In the genomic region with DNA sequence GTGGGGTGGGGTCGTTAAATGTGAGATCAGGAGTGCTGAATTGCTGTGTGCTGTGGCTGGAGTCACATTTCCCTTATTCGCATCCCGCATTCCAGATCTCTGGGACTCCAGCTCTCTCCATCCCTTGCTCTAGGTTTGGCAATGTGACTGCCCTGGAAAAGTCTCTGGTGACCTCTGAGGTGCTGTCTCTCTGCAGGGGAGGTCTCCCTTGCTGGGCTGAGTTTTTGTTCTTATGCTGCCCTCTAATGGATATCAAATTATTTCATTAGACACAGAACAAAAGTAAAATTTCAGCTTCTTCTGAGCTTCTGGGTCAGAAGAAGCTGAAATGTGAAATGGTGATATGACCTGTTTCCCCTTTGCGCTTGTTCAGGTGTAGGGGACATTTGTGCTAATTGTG, we compare ENCODE assay signal across 8 mouse cellular contexts.
A peak's percentile ranks its signal among the peaks of the same experiment; 100 is the strongest.
DNase-seq lines count a peak whose midpoint lies in the region; ATAC-seq and TF ChIP-seq lines count a peak whose summit lies in the region.

No protein-coding gene starts in this region.

- no peak for DNase-seq in left cerebral cortex, adult 2 months (ENCODE audit: extremely low spot score in 1 of 2, low spot score in 2 of 2)
- no peak for DNase-seq in left cerebral cortex, postnatal 10 days (ENCODE audit: extremely low spot score in 1 of 2, low spot score in 2 of 2)
- DNase-seq in cerebellum, adult 8-10 months = peak; percentile 17
- DNase-seq in hindbrain, embryonic 11.5 days (ENCODE audit: low spot score) = peak; percentile 25
- no peak for DNase-seq in ovary, postnatal 10 days (ENCODE audit: low spot score)
- DNase-seq in spleen, postnatal 10 days (ENCODE audit: low spot score in 2 of 2) = no peak

- no peaks in the 10 kb centered on the region; the same call in 1 of the 2 replicates for H3K4me1 ChIP-seq in hindbrain, embryonic 11.5 days (replicated peaks; ENCODE audit: control insufficient read depth, insufficient read depth, low read length)
- H3K4me1 ChIP-seq in olfactory bulb, adult 2 months (ENCODE audit: control insufficient read depth, insufficient read depth, low read length) = peaks cover 4% of the 10 kb centered on the region; the same call in 1 of the 2 replicates
- H3K4me1 ChIP-seq in intestine, embryonic 16.5 days (ENCODE audit: control insufficient read depth, insufficient read depth, low read length) = no peaks in the 10 kb centered on the region

- TF ChIP-seq POLR2A in olfactory bulb, adult 2 months (IDR thresholded peaks at IDR 0.05; ENCODE audit: insufficient read depth, low read depth, low read length) = no peak

- peak; percentile 44 for TF ChIP-seq CTCF in left cerebral cortex, adult 2 months (IDR thresholded peaks at IDR 0.05)
- TF ChIP-seq CTCF in olfactory bulb, adult 2 months (IDR thresholded peaks at IDR 0.05; ENCODE audit: insufficient read depth, low read depth, low read length) = no peak

- no peaks in the 10 kb centered on the region for H3K36me3 ChIP-seq in hindbrain, embryonic 11.5 days (ENCODE audit: control insufficient read depth, insufficient read depth, low read length)
- no peaks in the 10 kb centered on the region for H3K36me3 ChIP-seq in intestine, embryonic 16.5 days (ENCODE audit: control insufficient read depth, insufficient read depth, low read length)

- no peak overlapping the region for H3K4me2 ChIP-seq in hindbrain, embryonic 11.5 days (replicated peaks; ENCODE audit: low read depth, low read length)
- H3K4me2 ChIP-seq in intestine, embryonic 16.5 days (ENCODE audit: low read depth, low read length) = no peak overlapping the region

- no peak for ATAC-seq in hindbrain, embryonic 11.5 days (ENCODE audit: low FRiP score)
- ATAC-seq in intestine, embryonic 16.5 days = no peak

- no peak overlapping the region for H3K4me3 ChIP-seq in left cerebral cortex, adult 2 months
- H3K4me3 ChIP-seq in hindbrain, embryonic 11.5 days (ENCODE audit: low read depth, low read length) = no peak overlapping the region
- H3K4me3 ChIP-seq in olfactory bulb, adult 2 months (ENCODE audit: insufficient read depth, low read depth, low read length) = peak overlapping the region; percentile 23; the same call in 1 of the 2 replicates
- H3K4me3 ChIP-seq in intestine, embryonic 16.5 days (ENCODE audit: low read length) = no peak overlapping the region

- no peak overlapping the region for H3K27ac ChIP-seq in left cerebral cortex, adult 2 months
- no peak overlapping the region for H3K27ac ChIP-seq in hindbrain, embryonic 11.5 days (ENCODE audit: low read depth, low read length)
- H3K27ac ChIP-seq in olfactory bulb, adult 2 months (ENCODE audit: insufficient read depth, low read depth, low read length) = no peak overlapping the region
- no peak overlapping the region for H3K27ac ChIP-seq in intestine, embryonic 16.5 days (ENCODE audit: low read length)

- 30% methylated on average over 4 of the region's 4 CpGs for WGBS in hindbrain, embryonic 11.5 days
- WGBS in olfactory bulb, adult 2 months = 34% methylated on average over 4 of the region's 4 CpGs
- WGBS in intestine, embryonic 16.5 days = 42% methylated on average over 4 of the region's 4 CpGs

- H3K27me3 ChIP-seq in hindbrain, embryonic 11.5 days (ENCODE audit: control insufficient read depth, insufficient read depth, low read length) = no peaks in the 10 kb centered on the region
- H3K27me3 ChIP-seq in intestine, embryonic 16.5 days (replicated peaks; ENCODE audit: control insufficient read depth, insufficient read depth, low read length) = no peaks in the 10 kb centered on the region

- H3K9me3 ChIP-seq in hindbrain, embryonic 11.5 days (ENCODE audit: control insufficient read depth, low read length) = no peaks in the 10 kb centered on the region
- no peaks in the 10 kb centered on the region for H3K9me3 ChIP-seq in intestine, embryonic 16.5 days (ENCODE audit: control insufficient read depth, low read length)

- no peak overlapping the region for H3K9ac ChIP-seq in hindbrain, embryonic 11.5 days (ENCODE audit: low read depth, low read length)
- no peak overlapping the region for H3K9ac ChIP-seq in intestine, embryonic 16.5 days (ENCODE audit: low read depth, low read length)

- intact Hi-C loops in left cerebral cortex, adult 2 months (cut with DNase I) = loop anchor here (1.0 to 5.0 kb wide), 2 partner anchors 257 to 1255 kb away; no protein-coding TSS in a partner anchor
- intact Hi-C loops in left cerebral cortex, postnatal 10 days (cut with DNase I) = loop anchor here (10.0 kb wide), 4 partner anchors 240 to 1260 kb away; no protein-coding TSS in a partner anchor

Comparison
In these comparisons a context has a peak if more than half of its experiments do, and no peak if none do; other contexts are left out.
1. DNase-seq: peak in cerebellum, adult 8-10 months (single experiment) and hindbrain, embryonic 11.5 days (single experiment); none in left cerebral cortex, adult 2 months (0 of 2), left cerebral cortex, postnatal 10 days (0 of 2), ovary, postnatal 10 days (single experiment) and spleen, postnatal 10 days (0 of 2).